Mouse (Mus musculus): ENCODE measurements around the gene Gm20481. TPM values are rescaled to one million over a fixed set of nuclear protein-coding genes. Genes with fewer than 3 reads are reported as not detected.

Gene Gm20481
- total RNA-seq, 2 experiments from 2014 or later = not detected

Other genes starting within 250 kb of the Gm20481 start
- 10 to 100 TPM; 14.4 to 25.5 TPM for gene C4b, start 226.0 kb upstream of the Gm20481 start, total RNA-seq (2021)
- gene Cyp21a1, start 165.4 kb upstream of the Gm20481 start, total RNA-seq (2021) = not detected
- gene Stk19, start 133.0 kb upstream of the Gm20481 start, total RNA-seq (2021) = 1 to 10 TPM; 8.5 to 9.5 TPM
- 10 to 100 TPM in 1 of 2 experiments, 1 to 10 TPM in 1; 9.8 to 13.3 TPM for gene Dxo, start 132.9 kb upstream of the Gm20481 start, total RNA-seq (2021)
- 10 to 100 TPM; 20.5 to 21.0 TPM for gene Skiv2l, start 119.7 kb upstream of the Gm20481 start, total RNA-seq (2021)
- 10 to 100 TPM; 14.4 to 15.2 TPM for gene Nelfe, start 119.5 kb upstream of the Gm20481 start, total RNA-seq (2021)
- gene Cfb, start 107.4 kb upstream of the Gm20481 start, total RNA-seq (2021) = 10 to 100 TPM in 1 of 2 experiments, 1 to 10 TPM in 1; 3.3 to 13.7 TPM
- gene Zbtb12, start 90.4 kb upstream of the Gm20481 start, total RNA-seq (2021) = 1 to 10 TPM; 7.4 to 7.7 TPM
- not detected for gene Gm20547, start 87.9 kb upstream of the Gm20481 start, total RNA-seq (2021)
- gene C2, start 71.6 kb upstream of the Gm20481 start, total RNA-seq (2021) = 1 to 10 TPM; 2.8 to 4.1 TPM
- gene Ehmt2, start 71.4 kb upstream of the Gm20481 start, total RNA-seq (2021) = 10 to 100 TPM; 38.1 to 42.7 TPM
- under 1 TPM in 1 of 2 experiments, not detected in 1; 0.62 TPM for gene Slc44a4, start 55.4 kb upstream of the Gm20481 start, total RNA-seq (2021)
- gene Neu1, start 38.7 kb upstream of the Gm20481 start, total RNA-seq (2021) = 10 to 100 TPM; 14.6 to 15.9 TPM
- gene Hspa1b, start 10.7 kb upstream of the Gm20481 start, total RNA-seq (2021) = 10 to 100 TPM; 15.5 to 68.2 TPM
- gene Hspa1a, start 2.2 kb downstream of the Gm20481 start, total RNA-seq (2021) = 10 to 100 TPM; 17.5 to 41.5 TPM
- gene Hspa1l, start 2.8 kb downstream of the Gm20481 start, total RNA-seq (2021) = 10 to 100 TPM in 1 of 2 experiments, 1 to 10 TPM in 1; 9.8 to 10.8 TPM
- gene Lsm2, start 11.9 kb downstream of the Gm20481 start, total RNA-seq (2021) = 10 to 100 TPM; 16.3 to 18.0 TPM
- gene Vars, start 31.1 kb downstream of the Gm20481 start, total RNA-seq (2021) = 10 to 100 TPM; 32.4 to 35.1 TPM
- gene Vwa7, start 46.7 kb downstream of the Gm20481 start, total RNA-seq (2021) = 10 to 100 TPM; 13.1 to 14.1 TPM
- not detected for gene Sapcd1, start 58.1 kb downstream of the Gm20481 start, total RNA-seq (2021)
- not detected for gene Msh5, start 76.8 kb downstream of the Gm20481 start, total RNA-seq (2021)
- 10 to 100 TPM; 30.4 to 32.4 TPM for gene Clic1, start 80.1 kb downstream of the Gm20481 start, total RNA-seq (2021)
- gene Ddah2, start 89.1 kb downstream of the Gm20481 start, total RNA-seq (2021) = 10 to 100 TPM; 14.0 to 19.8 TPM
- gene Ly6g6c, start 95.5 kb downstream of the Gm20481 start, total RNA-seq (2021) = not detected
- under 1 TPM; 0.31 to 0.87 TPM for gene Mpig6b, start 96.3 kb downstream of the Gm20481 start, total RNA-seq (2021)
- gene Ly6g6e, start 107.0 kb downstream of the Gm20481 start, total RNA-seq (2021) = not detected
- gene Ly6g6d, start 108.2 kb downstream of the Gm20481 start, total RNA-seq (2021) = under 1 TPM in 1 of 2 experiments, not detected in 1; 0.57 TPM
- gene Ly6g6f, start 115.7 kb downstream of the Gm20481 start, total RNA-seq (2021) = not detected
- gene Abhd16a, start 119.4 kb downstream of the Gm20481 start, total RNA-seq (2021) = 10 to 100 TPM; 55.1 to 59.5 TPM
- not detected for gene Ly6g5c, start 138.4 kb downstream of the Gm20481 start, total RNA-seq (2021)
- not detected for gene Ly6g5b, start 145.5 kb downstream of the Gm20481 start, total RNA-seq (2021)
- gene Gpank1, start 151.5 kb downstream of the Gm20481 start, total RNA-seq (2021) = 10 to 100 TPM in 1 of 2 experiments, 1 to 10 TPM in 1; 7.3 to 10.5 TPM
- 100 to 1,000 TPM; 149 to 150 TPM for gene Csnk2b, start 152.1 kb downstream of the Gm20481 start, total RNA-seq (2021)
- 10 to 100 TPM; 25.3 to 28.5 TPM for gene D17H6S53E, start 156.5 kb downstream of the Gm20481 start, total RNA-seq (2021)
- not detected for gene Apom, start 162.1 kb downstream of the Gm20481 start, total RNA-seq (2021)
- gene Bag6, start 165.3 kb downstream of the Gm20481 start, total RNA-seq (2021) = 100 to 1,000 TPM; 242 to 244 TPM
- gene Prrc2a, start 195.0 kb downstream of the Gm20481 start, total RNA-seq (2021) = 100 to 1,000 TPM; 125 to 144 TPM
- gene Aif1, start 206.2 kb downstream of the Gm20481 start, total RNA-seq (2021) = 1 to 10 TPM; 3.7 to 4.8 TPM
- 1 to 10 TPM; 2.0 to 3.3 TPM for gene Lst1, start 218.5 kb downstream of the Gm20481 start, total RNA-seq (2021)
- 10 to 100 TPM in 1 of 2 experiments, 1 to 10 TPM in 1; 1.5 to 12.1 TPM for gene Ltb, start 224.5 kb downstream of the Gm20481 start, total RNA-seq (2021)
- under 1 TPM; 0.25 to 0.28 TPM for gene Tnf, start 232.1 kb downstream of the Gm20481 start, total RNA-seq (2021)
- 1 to 10 TPM in 1 of 2 experiments, not detected in 1; 1.0 TPM for gene Lta, start 235.4 kb downstream of the Gm20481 start, total RNA-seq (2021)